Comparison of ENCODE assay signal across 8 mouse cellular contexts in genomic region chr10:3831597-3832351, GRCm38 (mm10).
DNase-seq lines count a peak whose midpoint lies in the region; ATAC-seq and TF ChIP-seq lines count a peak whose summit lies in the region.

No protein-coding gene starts in this region.

- H3K27me3 ChIP-seq in kidney, postnatal 0 days (ENCODE audit: insufficient read depth, low read length) = no peaks in the 10 kb centered on the region

- no peak overlapping the region for H3K4me2 ChIP-seq in kidney, postnatal 0 days (ENCODE audit: low read length)

- no peak overlapping the region for H3K9ac ChIP-seq in kidney, postnatal 0 days (ENCODE audit: low read depth, low read length)

- no peaks in the 10 kb centered on the region for H3K36me3 ChIP-seq in kidney, postnatal 0 days (ENCODE audit: insufficient read depth, low read length)

- TF ChIP-seq POLR2A in cortical plate, adult 2 months (IDR thresholded peaks at IDR 0.05; ENCODE audit: extremely low read depth, insufficient read depth, low read length) = no peak

- 0 out of 2 replicates have a peak, but pooled peaks cover 1% of the 10 kb centered on the region for H3K4me1 ChIP-seq in cortical plate, adult 2 months (ENCODE audit: control insufficient read depth, insufficient read depth, low read length)
- H3K4me1 ChIP-seq in kidney, postnatal 0 days (replicated peaks; ENCODE audit: insufficient read depth, low read length) = no peaks in the 10 kb centered on the region

- no peaks in the 10 kb centered on the region for H3K9me3 ChIP-seq in kidney, postnatal 0 days (replicated peaks; ENCODE audit: low read length)

- TF ChIP-seq CTCF in gastrocnemius, adult 2 months (IDR thresholded peaks at IDR 0.05) = no peak
- no peak for TF ChIP-seq CTCF in cortical plate, adult 2 months (IDR thresholded peaks at IDR 0.05; ENCODE audit: extremely low read depth, insufficient read depth, low read length)
- no peak for TF ChIP-seq CTCF in kidney, postnatal 0 days (IDR thresholded peaks at IDR 0.05; ENCODE audit: low read depth)

- no peak overlapping the region for H3K4me3 ChIP-seq in gastrocnemius, adult 2 months
- H3K4me3 ChIP-seq in cortical plate, adult 2 months (ENCODE audit: insufficient read depth, low read length) = no peak overlapping the region
- H3K4me3 ChIP-seq in kidney, postnatal 0 days (replicated peaks; ENCODE audit: low read depth, low read length) = no peak overlapping the region

- WGBS in kidney, postnatal 0 days = 64% methylated on average over 11 of the region's 11 CpGs

- DNase-seq in gastrocnemius, adult 2 months = no peak
- no peak for DNase-seq in gastrocnemius, adult 18-20 months (ENCODE audit: low spot score)
- DNase-seq in kidney, postnatal 0 days (ENCODE audit: low spot score) = peak; percentile 61
- DNase-seq in lung, postnatal 4 days = peak; percentile 46 to 58
- no peak for DNase-seq in ovary, postnatal 14 days (ENCODE audit: low spot score)
- no peak for DNase-seq in c-Kit-positive CD71-positive TER-119-positive erythroid progenitor cells, embryonic 14.5 days (ENCODE audit: low spot score)
- no peak for DNase-seq in cerebellum, adult 9-11 months

- intact Hi-C loops in gastrocnemius, adult 2 months (cut with DNase I) = no loop called here

- H3K27ac ChIP-seq in gastrocnemius, adult 2 months = peak overlapping the region; percentile 77
- H3K27ac ChIP-seq in cortical plate, adult 2 months (ENCODE audit: insufficient read depth, low read length) = peak overlapping the region; percentile 43; the same call in 1 of the 2 replicates
- no peak overlapping the region for H3K27ac ChIP-seq in kidney, postnatal 0 days

- ATAC-seq in kidney, postnatal 0 days (replicated peaks; ENCODE audit: low FRiP score, low read depth) = no peak; the same call in 1 of the 2 replicates

Comparison
In these comparisons a context has a peak if more than half of its experiments do, and no peak if none do; other contexts are left out.
1. DNase-seq: peak in kidney, postnatal 0 days (single experiment) and lung, postnatal 4 days (2 of 2); none in gastrocnemius, adult 2 months (single experiment), gastrocnemius, adult 18-20 months (single experiment), ovary, postnatal 14 days (single experiment), c-Kit-positive CD71-positive TER-119-positive erythroid progenitor cells, embryonic 14.5 days (single experiment) and cerebellum, adult 9-11 months (single experiment).